Mouse (Mus musculus): ENCODE data around the gene Frmd4a.

DNA sequence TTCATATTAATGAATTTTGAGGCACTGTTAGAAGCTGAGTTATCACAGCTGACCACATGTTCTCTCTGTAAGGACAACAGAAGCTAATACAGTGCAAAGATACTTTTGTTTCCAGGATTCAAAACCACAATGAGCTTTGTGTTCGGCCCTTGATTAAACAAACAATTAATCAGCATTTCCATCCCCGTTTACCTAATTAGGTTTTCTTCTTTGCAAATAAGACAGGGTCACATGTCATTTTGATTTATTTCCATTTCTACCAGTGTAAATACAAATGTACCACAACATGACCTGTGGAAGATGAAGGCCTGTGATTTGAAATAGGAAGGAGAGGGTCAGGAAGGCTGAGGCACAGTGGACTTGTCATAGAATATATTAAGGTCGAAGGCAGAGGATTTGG lies 214.8 kb downstream of the Frmd4a start:
- no peak for TF ChIP-seq CTCF (IDR thresholded peaks at IDR 0.05; ENCODE audit: extremely low read depth, insufficient read length, insufficient replicate concordance, low read depth, low read length)
- TF ChIP-seq POLR2A (IDR thresholded peaks at IDR 0.05; ENCODE audit: low read depth, low read length) = no peak
